Mouse (Mus musculus): ENCODE data around the gene Slc9a9. TPM values are rescaled to one million over a fixed set of nuclear protein-coding genes. Genes with fewer than 3 reads are reported as not detected.

The Slc9a9 gene
- polyA plus RNA-seq, 1 experiment from 2014 or later, result 2.6 TPM

DNA sequence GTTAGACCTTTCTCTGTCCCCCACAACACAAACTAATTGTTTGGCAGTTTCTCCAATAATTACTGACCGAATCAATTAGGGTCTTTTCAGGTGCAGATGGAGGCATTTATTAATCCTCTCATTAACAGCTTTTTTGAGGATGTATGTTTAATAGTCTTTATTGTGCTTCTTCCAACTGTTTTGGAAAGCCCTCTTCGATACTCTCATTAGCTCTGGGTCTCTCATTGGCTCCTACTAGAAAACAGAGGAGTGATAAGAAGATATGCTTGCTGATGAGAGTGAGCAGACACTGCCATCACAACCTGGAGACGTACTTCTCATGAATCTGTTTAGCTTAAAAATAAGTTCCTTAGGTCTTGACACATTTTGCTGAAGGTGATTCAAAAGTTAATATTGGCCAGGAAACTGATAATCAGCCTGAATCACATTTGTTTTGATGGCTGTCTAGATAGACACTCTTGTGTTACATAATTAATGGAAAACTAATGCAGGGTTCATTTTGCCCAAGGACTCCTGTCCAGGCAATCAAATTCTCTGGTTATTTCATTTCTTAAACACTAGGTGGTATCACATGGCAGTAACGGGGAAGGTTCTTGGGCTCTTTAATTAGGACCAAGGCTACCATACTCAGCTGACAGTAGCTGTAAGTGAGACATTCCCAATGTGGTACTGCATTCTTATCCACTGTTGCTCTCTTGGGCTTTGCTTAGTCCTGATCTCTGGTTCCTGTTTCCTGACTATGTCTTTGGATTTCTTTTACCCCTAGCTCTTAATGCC, 199.5 kb downstream of the Slc9a9 start:
- no peaks in the 10 kb centered on the region for H3K4me1 ChIP-seq
- no peaks in the 10 kb centered on the region for H3K9me3 ChIP-seq
- no peak for DNase-seq (ENCODE audit: low spot score)
- no peaks in the 10 kb centered on the region for H3K36me3 ChIP-seq (replicated peaks)
- H3K27me3 ChIP-seq (replicated peaks; ENCODE audit: low read depth, poor library complexity, severe bottlenecking), result no peaks in the 10 kb centered on the region
- no peak overlapping the region for H3K27ac ChIP-seq (replicated peaks)
- WGBS, result 70% methylated on average over 4 of the region's 4 CpGs
- H3K4me3 ChIP-seq, result no peak overlapping the region

DNA sequence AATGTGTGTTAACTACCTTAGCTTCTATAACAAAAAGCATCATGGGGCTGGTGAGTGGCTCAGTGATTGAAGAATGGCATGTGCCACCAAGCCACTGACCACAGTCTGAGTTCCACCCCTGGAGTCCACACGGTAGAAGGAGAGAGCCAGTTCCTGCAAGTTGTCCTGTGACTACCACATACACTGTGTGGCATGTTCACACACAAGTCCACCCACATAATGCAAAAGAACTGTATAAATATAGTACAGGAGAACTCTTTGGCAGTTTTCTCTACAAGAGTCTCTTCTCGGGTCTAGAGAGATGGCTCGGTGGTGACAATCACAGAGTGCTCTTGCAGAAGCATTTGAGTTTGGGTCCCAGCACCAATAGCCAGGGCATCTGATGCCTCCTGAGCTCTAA, 212.8 kb downstream of the Slc9a9 start:
- DNase-seq (ENCODE audit: low spot score), result no peak
- WGBS, result 92% methylated on average over 3 of the region's 3 CpGs
- Histone ChIP-seq H3K4me3 (no peak overlapping the region), H3K27me3 (replicated peaks; ENCODE audit: low read depth, poor library complexity, severe bottlenecking) (no peaks in the 10 kb centered on the region), H3K9me3 (no peaks in the 10 kb centered on the region), H3K27ac (replicated peaks) (no peak overlapping the region), H3K36me3 (replicated peaks) (no peaks in the 10 kb centered on the region), H3K4me1 (peaks cover 10% of the 10 kb centered on the region; the same call in 1 of the 2 replicates)

DNA sequence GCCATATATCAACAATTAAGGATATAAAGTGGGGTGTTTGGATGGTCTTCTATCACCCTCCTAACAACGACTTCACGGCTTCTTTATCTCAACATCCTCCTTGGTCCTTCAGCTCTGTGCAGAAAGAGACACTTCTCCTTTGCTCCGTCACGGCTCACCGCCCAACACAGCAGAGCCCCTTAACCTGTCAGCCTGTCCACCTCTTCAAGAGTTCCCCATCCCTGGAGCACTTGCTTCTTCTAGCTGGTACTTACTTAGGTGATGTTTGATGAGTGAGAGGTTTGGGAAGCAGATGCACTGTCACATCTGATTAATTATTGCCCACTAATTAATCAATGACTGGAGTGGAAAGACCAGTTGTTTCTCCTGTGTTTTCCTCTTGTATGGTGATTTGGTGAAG, 213.7 kb downstream of the Slc9a9 start:
- Histone ChIP-seq H3K4me3 (no peak overlapping the region), H3K4me1 (0 out of 2 replicates have a peak, but pooled peaks cover 3% of the 10 kb centered on the region), H3K36me3 (replicated peaks) (no peaks in the 10 kb centered on the region), H3K27ac (replicated peaks) (no peak overlapping the region), H3K27me3 (replicated peaks; ENCODE audit: low read depth, poor library complexity, severe bottlenecking) (no peaks in the 10 kb centered on the region), H3K9me3 (no peaks in the 10 kb centered on the region)
- no peak for DNase-seq (ENCODE audit: low spot score)
- WGBS, result 93% methylated on average over 5 of the region's 5 CpGs

GRCm38 (mm10) chr9:94885151-94885550, 215.4 kb downstream of the Slc9a9 start:
- Histone ChIP-seq H3K27ac (replicated peaks) (no peak overlapping the region), H3K36me3 (replicated peaks) (no peaks in the 10 kb centered on the region), H3K4me3 (no peak overlapping the region), H3K27me3 (replicated peaks; ENCODE audit: low read depth, poor library complexity, severe bottlenecking) (no peaks in the 10 kb centered on the region), H3K9me3 (no peaks in the 10 kb centered on the region), H3K4me1 (no peaks in the 10 kb centered on the region)
- DNase-seq (ENCODE audit: low spot score), result no peak
- 79% methylated on average over 1 of the region's 1 CpGs for WGBS

- no peak for DNase-seq (ENCODE audit: low spot score)
- no peaks in the 10 kb centered on the region for H3K4me1 ChIP-seq
- H3K27me3 ChIP-seq (replicated peaks; ENCODE audit: low read depth, poor library complexity, severe bottlenecking), result no peaks in the 10 kb centered on the region
- no peaks in the 10 kb centered on the region for H3K36me3 ChIP-seq (replicated peaks)
- H3K27ac ChIP-seq (replicated peaks), result no peak overlapping the region
- no peak overlapping the region for H3K4me3 ChIP-seq
- H3K9me3 ChIP-seq, result no peaks in the 10 kb centered on the region
Observed at GRCm38 (mm10) chr9:94889647-94890046, 219.9 kb downstream of the Slc9a9 start.

DNA sequence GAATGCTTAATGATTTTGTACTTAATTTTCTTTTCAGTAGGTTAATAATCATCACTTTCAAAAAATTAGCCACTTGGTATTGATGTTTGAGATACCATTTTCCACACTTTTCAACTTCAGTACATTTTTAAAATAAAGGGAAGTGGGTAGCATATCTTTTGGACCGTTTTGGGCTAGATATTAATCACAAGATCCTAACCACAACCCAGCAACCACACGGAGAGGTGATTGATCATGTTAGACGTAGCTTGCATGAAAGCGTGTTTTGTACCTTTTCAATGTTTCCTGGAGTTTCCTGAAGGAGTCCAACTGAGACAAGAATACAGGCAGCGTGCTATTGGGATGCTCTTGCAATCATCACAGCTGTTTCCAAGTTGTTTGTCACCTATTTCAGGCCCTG, 226.2 kb downstream of the Slc9a9 start:
- no peaks in the 10 kb centered on the region for H3K9me3 ChIP-seq
- no peaks in the 10 kb centered on the region for H3K4me1 ChIP-seq
- no peak for DNase-seq (ENCODE audit: low spot score)
- H3K4me3 ChIP-seq, result no peak overlapping the region
- H3K36me3 ChIP-seq (replicated peaks), result no peaks in the 10 kb centered on the region
- no peak overlapping the region for H3K27ac ChIP-seq (replicated peaks)
- WGBS, result 90% methylated on average over 5 of the region's 5 CpGs
- no peaks in the 10 kb centered on the region for H3K27me3 ChIP-seq (replicated peaks; ENCODE audit: low read depth, poor library complexity, severe bottlenecking)

GRCm38 (mm10) chr9:94904180-94904579, 234.5 kb downstream of the Slc9a9 start:
- no peaks in the 10 kb centered on the region; the same call in 1 of the 2 replicates for H3K4me1 ChIP-seq
- H3K9me3 ChIP-seq, result no peaks in the 10 kb centered on the region
- no peak overlapping the region for H3K4me3 ChIP-seq
- no peak overlapping the region for H3K27ac ChIP-seq (replicated peaks)
- DNase-seq (ENCODE audit: low spot score), result no peak
- no peaks in the 10 kb centered on the region for H3K36me3 ChIP-seq (replicated peaks)
- H3K27me3 ChIP-seq (replicated peaks; ENCODE audit: low read depth, poor library complexity, severe bottlenecking), result no peaks in the 10 kb centered on the region

- no peak overlapping the region for H3K4me3 ChIP-seq
- H3K4me1 ChIP-seq, result no peaks in the 10 kb centered on the region; the same call in 1 of the 2 replicates
- H3K9me3 ChIP-seq, result no peaks in the 10 kb centered on the region
- no peaks in the 10 kb centered on the region for H3K36me3 ChIP-seq (replicated peaks)
- H3K27me3 ChIP-seq (replicated peaks; ENCODE audit: low read depth, poor library complexity, severe bottlenecking), result no peaks in the 10 kb centered on the region
- WGBS, result 85% methylated on average over 4 of the region's 4 CpGs
- no peak for DNase-seq (ENCODE audit: low spot score)
- no peak overlapping the region for H3K27ac ChIP-seq (replicated peaks)
Observed at GRCm38 (mm10) chr9:94907020-94907610, 237.4 kb downstream of the Slc9a9 start.

GRCm38 (mm10) chr9:94912071-94912470, 242.4 kb downstream of the Slc9a9 start:
- 89% methylated on average over 9 of the region's 9 CpGs for WGBS
- Histone ChIP-seq H3K27me3 (replicated peaks; ENCODE audit: low read depth, poor library complexity, severe bottlenecking) (no peaks in the 10 kb centered on the region), H3K4me3 (no peak overlapping the region)

DNA sequence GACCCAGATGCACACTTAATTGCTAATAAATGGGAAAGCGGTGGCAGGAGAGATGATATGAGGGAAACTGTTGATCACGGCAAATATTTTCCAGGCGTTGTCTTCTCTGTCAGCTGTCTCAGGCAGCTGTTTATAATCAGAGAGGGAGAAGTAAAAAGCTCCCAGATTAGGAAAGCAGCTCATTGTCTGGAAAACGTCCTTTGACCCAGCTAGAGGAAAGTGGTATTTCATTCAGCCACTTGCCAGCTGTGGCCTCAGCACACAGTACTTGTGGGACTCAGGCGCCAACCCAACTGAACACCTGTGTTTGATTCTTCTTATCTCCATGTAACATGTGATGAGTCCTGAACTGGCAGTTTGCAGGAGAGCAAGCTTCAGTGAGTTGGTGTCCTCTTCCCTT, 252.4 kb downstream of the Slc9a9 start:
- no peaks in the 10 kb centered on the region for H3K27me3 ChIP-seq (replicated peaks; ENCODE audit: low read depth, poor library complexity, severe bottlenecking)
- H3K4me3 ChIP-seq, result no peak overlapping the region
- H3K9me3 ChIP-seq, result no peaks in the 10 kb centered on the region
- H3K4me1 ChIP-seq, result 0 out of 2 replicates have a peak, but pooled peaks cover 5% of the 10 kb centered on the region
- 50% methylated on average over 5 of the region's 5 CpGs for WGBS
- DNase-seq (ENCODE audit: low spot score), result peak; percentile 16
- no peak overlapping the region for H3K27ac ChIP-seq (replicated peaks)
- H3K36me3 ChIP-seq (replicated peaks), result no peaks in the 10 kb centered on the region

More at GRCm38 (mm10) chr9:94912071-94912470, 242.4 kb downstream of the Slc9a9 start:
- no peak overlapping the region for H3K27ac ChIP-seq (replicated peaks)
- no peaks in the 10 kb centered on the region for H3K9me3 ChIP-seq
- DNase-seq (ENCODE audit: low spot score), result no peak
- no peaks in the 10 kb centered on the region for H3K36me3 ChIP-seq (replicated peaks)
- H3K4me1 ChIP-seq, result no peaks in the 10 kb centered on the region

DNA sequence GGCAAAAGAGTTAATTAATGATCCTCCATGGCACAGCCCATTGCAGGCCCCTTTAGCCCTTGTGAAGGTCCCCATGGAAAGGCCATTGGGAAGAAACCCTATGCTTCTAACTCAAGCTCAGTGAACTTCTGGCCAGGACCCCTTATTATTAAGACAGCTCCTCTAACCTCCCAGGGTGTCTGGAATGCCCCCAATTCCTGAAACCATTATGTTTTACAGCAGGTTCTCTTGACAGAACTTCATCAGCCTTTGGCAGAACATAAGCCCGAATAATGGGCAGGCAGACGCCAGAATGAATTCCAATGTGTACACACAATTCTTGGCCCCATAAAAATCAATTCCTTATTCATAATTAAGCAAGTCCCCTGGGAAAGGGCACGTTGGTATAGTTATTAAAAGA, 256.1 kb downstream of the Slc9a9 start:
- DNase-seq (ENCODE audit: low spot score), result no peak
- Histone ChIP-seq H3K27ac (replicated peaks) (no peak overlapping the region), H3K4me1 (0 out of 2 replicates have a peak, but pooled peaks cover 5% of the 10 kb centered on the region), H3K27me3 (replicated peaks; ENCODE audit: low read depth, poor library complexity, severe bottlenecking) (no peaks in the 10 kb centered on the region), H3K36me3 (replicated peaks) (no peaks in the 10 kb centered on the region), H3K9me3 (peaks cover 3% of the 10 kb centered on the region; the same call in 1 of the 2 replicates), H3K4me3 (no peak overlapping the region)
- 81% methylated on average over 3 of the region's 3 CpGs for WGBS

- H3K27ac ChIP-seq (replicated peaks), result no peak overlapping the region
- H3K4me1 ChIP-seq, result 0 out of 2 replicates have a peak, but pooled peaks cover 3% of the 10 kb centered on the region
- peaks cover 3% of the 10 kb centered on the region; the same call in 1 of the 2 replicates for H3K9me3 ChIP-seq
- DNase-seq (ENCODE audit: low spot score), result peak; percentile 17
- H3K4me3 ChIP-seq, result no peak overlapping the region
- no peaks in the 10 kb centered on the region for H3K36me3 ChIP-seq (replicated peaks)
- H3K27me3 ChIP-seq (replicated peaks; ENCODE audit: low read depth, poor library complexity, severe bottlenecking), result no peaks in the 10 kb centered on the region
Observed at GRCm38 (mm10) chr9:94927101-94927500, 257.4 kb downstream of the Slc9a9 start.

DNA sequence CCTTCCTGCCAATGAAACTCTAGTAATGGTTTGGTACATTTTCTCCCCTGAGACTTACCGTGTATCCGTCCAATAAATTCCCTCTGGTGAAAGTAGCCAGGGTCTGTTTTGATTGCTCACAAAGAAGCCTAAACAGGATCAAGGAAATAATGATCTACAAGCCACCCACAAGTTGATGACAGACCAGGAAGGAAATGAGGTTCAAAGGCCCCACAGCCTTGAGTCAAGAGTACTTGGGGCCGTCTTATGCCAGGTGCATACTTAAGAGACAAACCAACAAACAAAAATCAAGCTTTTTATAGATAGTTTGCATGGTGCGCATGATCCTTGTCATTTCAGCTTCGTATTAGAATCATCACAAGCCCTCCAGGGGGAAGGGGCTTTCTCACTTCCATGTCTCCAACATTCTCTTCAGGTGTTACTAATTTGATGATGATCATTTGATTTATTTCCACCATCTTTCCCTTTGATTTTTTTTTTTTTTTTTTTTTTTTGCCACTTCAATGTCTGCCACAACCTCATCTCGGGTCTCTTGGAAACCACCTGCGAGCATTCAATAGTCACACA, 275.9 kb downstream of the Slc9a9 start:
- H3K4me3 ChIP-seq, result no peak overlapping the region
- 81% methylated on average over 7 of the region's 7 CpGs for WGBS
- no peaks in the 10 kb centered on the region for H3K27me3 ChIP-seq (replicated peaks; ENCODE audit: low read depth, poor library complexity, severe bottlenecking)
- peaks cover 3% of the 10 kb centered on the region; the same call in 1 of the 2 replicates for H3K4me1 ChIP-seq
- DNase-seq (ENCODE audit: low spot score), result no peak
- no peak overlapping the region for H3K27ac ChIP-seq (replicated peaks)
- H3K36me3 ChIP-seq (replicated peaks), result no peaks in the 10 kb centered on the region
- H3K9me3 ChIP-seq, result no peaks in the 10 kb centered on the region

All from embryonic facial prominence, embryonic 10.5 days (tissue).